Mouse (Mus musculus) stomach, postnatal 0 days (tissue): ENCODE measurements around the gene Impg2.

Experiments
- CTCF ChIP-seq: IDR thresholded peaks from 2 replicates; pipeline ENCODE4 v1.5.1; 2016; ENCODE audit warnings: antibody characterized with exemption, low read depth, mild to moderate bottlenecking, moderate library complexity
- EP300 ChIP-seq: optimal IDR thresholded peaks from 2 replicates; pipeline ENCODE3; 2016; ENCODE audit warnings: antibody characterized with exemption

DNA sequence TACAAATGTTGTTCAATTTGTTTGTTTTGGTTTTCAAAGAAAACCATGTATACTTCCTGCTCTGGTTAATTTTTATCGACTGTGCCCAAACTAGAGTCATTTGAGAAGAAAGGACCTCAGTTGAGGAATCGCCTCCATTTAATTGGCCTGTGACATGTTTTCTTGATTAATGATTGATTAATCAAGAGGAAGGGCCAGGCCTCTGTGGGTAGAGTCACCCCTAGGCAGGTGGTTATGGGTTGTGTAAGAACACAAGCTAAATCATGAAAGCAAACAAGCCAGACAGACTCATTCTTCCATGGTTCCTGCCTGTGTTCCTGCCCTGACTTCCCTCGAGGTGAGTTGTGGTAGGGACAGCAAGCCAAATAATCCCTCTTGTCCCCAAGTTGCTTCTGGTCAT is 8.6 kb downstream of the Impg2 start:
- TF ChIP-seq EP300 (no peak), CTCF (no peak)
